Mouse (Mus musculus) CH12.LX (cell line): ENCODE measurements around the gene Patj.

Experiments used
- CHD2 ChIP-seq: IDR thresholded peaks from 2 replicates; pipeline ENCODE4 v1.6.1; 2011; ENCODE audit warnings: low read length, improper control_type of control experiment
- CTCF ChIP-seq, 2 experiments: IDR thresholded peaks in 1 of 2; conservative IDR thresholded peaks in 1 of 2; 2 replicates each; pipeline ENCODE4 v1.5.1; 2011 to 2012; ENCODE audit warnings: low read depth in 2 of 2, low read length in 2 of 2, improper control_type of control experiment in 1 of 2, inconsistent platforms in 1 of 2, mild to moderate bottlenecking in 1 of 2, moderate library complexity in 1 of 2
- JUND ChIP-seq: conservative IDR thresholded peaks from 2 replicates; pipeline ENCODE4 v1.6.1; 2011; ENCODE audit warnings: low read depth, low read length, improper control_type of control experiment
- MAX ChIP-seq: IDR thresholded peaks from 2 replicates; pipeline ENCODE4 v1.6.1; 2011; ENCODE audit warnings: low read length, improper control_type of control experiment
- MAZ ChIP-seq: IDR thresholded peaks from 2 replicates; pipeline ENCODE4 v1.6.1; 2012; ENCODE audit warnings: low read depth, mild to moderate bottlenecking, inconsistent platforms, low read length, improper control_type of control experiment, moderate library complexity
- POLR2A ChIP-seq: IDR thresholded peaks from 2 replicates; pipeline ENCODE4 v1.6.1; 2011; ENCODE audit warnings: low read depth, mild to moderate bottlenecking, improper control_type of control experiment, low read length
- TCF12 ChIP-seq: IDR thresholded peaks from 2 replicates; pipeline ENCODE4 v1.6.1; 2014; ENCODE audit warnings: low read depth, mild to moderate bottlenecking, inconsistent platforms, low read length, improper control_type of control experiment
- USF1 ChIP-seq: IDR thresholded peaks from 2 replicates; pipeline ENCODE4 v1.6.1; 2014; ENCODE audit warnings: low read depth, mild to moderate bottlenecking, inconsistent platforms, low read length, improper control_type of control experiment
- ZMIZ1 ChIP-seq: IDR thresholded peaks from 2 replicates; pipeline ENCODE4 v1.6.1; 2012; ENCODE audit warnings: low read depth, mild to moderate bottlenecking, inconsistent platforms, low read length, improper control_type of control experiment

DNA sequence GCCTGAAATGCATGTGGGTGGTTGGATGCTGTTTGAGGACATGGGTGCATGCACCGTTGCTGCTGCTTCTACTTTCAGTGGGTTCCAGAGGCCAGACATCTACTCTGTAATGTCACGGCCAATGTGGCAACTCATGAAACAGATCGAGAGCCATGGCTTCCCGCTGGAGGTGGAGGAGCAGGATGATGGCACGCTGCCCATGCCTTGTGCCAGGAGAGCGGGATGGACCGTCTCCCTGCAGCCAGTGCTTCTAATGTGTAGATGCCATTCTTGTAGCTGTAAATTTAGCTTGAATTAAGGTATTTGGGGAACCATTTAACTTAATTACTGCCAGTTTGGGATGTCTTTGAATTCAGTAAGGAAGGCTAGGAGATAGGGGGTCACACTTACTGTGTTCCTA lies 270.3 kb downstream of the Patj start:
- TF ChIP-seq POLR2A (no peak), CTCF (conservative IDR thresholded peaks at IDR 0.05 in 1 of 2, IDR thresholded peaks at IDR 0.05 in 1 of 2; ENCODE audit: low read depth in 2 of 2, low read length in 2 of 2) (no peak), JUND (no peak), CHD2 (no peak), MAX (no peak), ZMIZ1 (no peak), MAZ (no peak), TCF12 (no peak), USF1 (no peak)
